Mouse (Mus musculus) mesoderm, embryonic 11.5 days (tissue): ENCODE results near the gene 1700025C18Rik.

Experiments
- DNase-seq: peaks from one replicate; pipeline ENCODE4 v3.0.0-alpha.2; 2012; ENCODE audit warnings: low read depth, low spot score

Gene 1700025C18Rik

GRCm38 (mm10) chr2:165090650-165091049 is at the start of gene 1700025C18Rik:
Gene 1700025C18Rik (minus strand): TSS chr2:165090750.
- DNase-seq: no peak

GRCm38 (mm10) chr2:165136049-165136448 is 45.5 kb upstream of the 1700025C18Rik start:
- peak; percentile 83 for DNase-seq

GRCm38 (mm10) chr2:165133566-165133965 is 43.0 kb upstream of the 1700025C18Rik start:
- DNase-seq: peak; percentile 69

- DNase-seq: peak; percentile 64
These were observed 40.9 kb upstream of the 1700025C18Rik start for GRCm38 (mm10) chr2:165131428-165131827.

GRCm38 (mm10) chr2:165129189-165129588 is 38.6 kb upstream of the 1700025C18Rik start:
- DNase-seq: no peak

GRCm38 (mm10) chr2:165126896-165127562 is 36.5 kb upstream of the 1700025C18Rik start:
- DNase-seq: no peak

GRCm38 (mm10) chr2:165121206-165121840 is 30.8 kb upstream of the 1700025C18Rik start:
- no peak for DNase-seq

GRCm38 (mm10) chr2:165120765-165121164 is 30.2 kb upstream of the 1700025C18Rik start:
- DNase-seq: no peak

GRCm38 (mm10) chr2:165113733-165114132 is 23.2 kb upstream of the 1700025C18Rik start:
- peak; percentile 61 for DNase-seq

- DNase-seq: peak; percentile 92
These were observed 21.6 kb upstream of the 1700025C18Rik start for GRCm38 (mm10) chr2:165112149-165112548.

GRCm38 (mm10) chr2:165106585-165106984 is 16.0 kb upstream of the 1700025C18Rik start:
- no peak for DNase-seq

GRCm38 (mm10) chr2:165105513-165106079 is 15.0 kb upstream of the 1700025C18Rik start:
- no peak for DNase-seq

- DNase-seq: no peak
These were observed 12.4 kb upstream of the 1700025C18Rik start for GRCm38 (mm10) chr2:165102920-165103319.

- DNase-seq: no peak
These were observed 10.2 kb upstream of the 1700025C18Rik start for GRCm38 (mm10) chr2:165100749-165101148.

- DNase-seq: no peak
These were observed 8.3 kb upstream of the 1700025C18Rik start for GRCm38 (mm10) chr2:165098861-165099260.

GRCm38 (mm10) chr2:165096367-165096766 is 5.8 kb upstream of the 1700025C18Rik start:
- no peak for DNase-seq

GRCm38 (mm10) chr2:165092393-165092792 is 1.8 kb upstream of the 1700025C18Rik start:
- DNase-seq: no peak

GRCm38 (mm10) chr2:165091433-165091965 is 949 bp upstream of the 1700025C18Rik start:
- no peak for DNase-seq

GRCm38 (mm10) chr2:165089470-165089869 is 1.1 kb downstream of the 1700025C18Rik start:
- DNase-seq: no peak

GRCm38 (mm10) chr2:165086634-165087033 is 3.9 kb downstream of the 1700025C18Rik start:
- no peak for DNase-seq

GRCm38 (mm10) chr2:165081257-165081656 is 9.3 kb downstream of the 1700025C18Rik start:
- no peak for DNase-seq

- DNase-seq: no peak
These were observed 9.9 kb downstream of the 1700025C18Rik start for GRCm38 (mm10) chr2:165080657-165081056.
